Comparison of ENCODE assay signal across 13 mouse cellular contexts in genomic region chr14:115039524-115039923, GRCm38 (mm10). TPM values are rescaled to one million over a fixed set of nuclear protein-coding genes. Genes with fewer than 3 reads are reported as not detected.
DNase-seq lines count a peak whose midpoint lies in the region; ATAC-seq and TF ChIP-seq lines count a peak whose summit lies in the region.
"Had no signal": no experiment of that assay in that cellular context is flagged by ENCODE, and none has a peak within 500 bp of the region (broad histone marks: within the 10 kb centered on the region; RNA-seq: fewer than 3 reads in every experiment).

No protein-coding gene starts in this region.

- H3K4me2 ChIP-seq in hindbrain, embryonic 14.5 days (replicated peaks), result peak overlapping the region; percentile 81; the same call in 1 of the 2 replicates
- no peak overlapping the region for H3K4me2 ChIP-seq in midbrain, embryonic 11.5 days
- H3K4me2 ChIP-seq in midbrain, postnatal 0 days (ENCODE audit: low read depth, low read length, poor library complexity, severe bottlenecking), result no peak overlapping the region
- peak overlapping the region; percentile 84; the same call in 1 of the 2 replicates for H3K4me2 ChIP-seq in embryonic facial prominence, embryonic 12.5 days (replicated peaks)
- H3K4me2 ChIP-seq in liver, embryonic 14.5 days (ENCODE audit: low read depth), result peak overlapping the region; percentile 87

- no peak for DNase-seq in hindbrain, embryonic 14.5 days (ENCODE audit: low spot score)
- no peak for DNase-seq in hindbrain, embryonic 10.5 days (ENCODE audit: low spot score)
- peak; percentile 77 for DNase-seq in midbrain, embryonic 11.5 days (ENCODE audit: low spot score, missing footprints)
- no peak for DNase-seq in midbrain, postnatal 0 days (ENCODE audit: low spot score)
- DNase-seq in liver, embryonic 14.5 days (ENCODE audit: low read depth in 3 of 3, low spot score in 3 of 3), result no peak
- DNase-seq in right cerebral cortex, postnatal 4 days, result no peak
- no peak for DNase-seq in gastrocnemius, adult 8-10 months (ENCODE audit: low spot score in 2 of 2)
- DNase-seq: gastrocnemius, adult 2 months; right cerebral cortex, postnatal 14 days had no signal

- ATAC-seq in hindbrain, embryonic 14.5 days (ENCODE audit: low FRiP score), result no peak
- ATAC-seq in midbrain, embryonic 11.5 days (ENCODE audit: low FRiP score), result no peak
- no peak for ATAC-seq in midbrain, postnatal 0 days (ENCODE audit: low FRiP score)
- no peak for ATAC-seq in embryonic facial prominence, embryonic 12.5 days (ENCODE audit: insufficient number of reproducible peaks, insufficient read depth, low FRiP score, low TSS enrichment)
- no peak for ATAC-seq in liver, embryonic 14.5 days (ENCODE audit: insufficient read depth)

- H3K36me3 ChIP-seq in hindbrain, embryonic 14.5 days (replicated peaks; ENCODE audit: control insufficient read depth, insufficient read depth), result peaks cover 18% of the 10 kb centered on the region
- H3K36me3 ChIP-seq in hindbrain, embryonic 10.5 days, result peaks cover 19% of the 10 kb centered on the region
- H3K36me3 ChIP-seq in midbrain, embryonic 11.5 days (ENCODE audit: control insufficient read depth, insufficient read depth, low read length), result peaks cover 9% of the 10 kb centered on the region
- H3K36me3 ChIP-seq in midbrain, postnatal 0 days (ENCODE audit: insufficient read depth, low read length), result 0 out of 2 replicates have a peak, but pooled peaks cover 2% of the 10 kb centered on the region
- peaks cover 12% of the 10 kb centered on the region for H3K36me3 ChIP-seq in embryonic facial prominence, embryonic 12.5 days
- H3K36me3 ChIP-seq in liver, embryonic 14.5 days (replicated peaks; ENCODE audit: control insufficient read depth, insufficient read depth, low read depth), result peaks cover 18% of the 10 kb centered on the region

- H3K27me3 ChIP-seq in hindbrain, embryonic 14.5 days (ENCODE audit: control insufficient read depth, insufficient read depth, low read length), result 0 out of 2 replicates have a peak, but pooled peaks cover 17% of the 10 kb centered on the region
- H3K27me3 ChIP-seq in hindbrain, embryonic 10.5 days (ENCODE audit: insufficient read depth, poor library complexity, severe bottlenecking), result peaks cover 9% of the 10 kb centered on the region
- peaks cover 2% of the 10 kb centered on the region; the same call in 1 of the 2 replicates for H3K27me3 ChIP-seq in midbrain, embryonic 11.5 days (ENCODE audit: control insufficient read depth, insufficient read depth, low read length)
- H3K27me3 ChIP-seq in midbrain, postnatal 0 days (ENCODE audit: insufficient read depth, low read length), result no peaks in the 10 kb centered on the region
- H3K27me3 ChIP-seq in embryonic facial prominence, embryonic 12.5 days, result 0 out of 2 replicates have a peak, but pooled peaks cover 4% of the 10 kb centered on the region
- H3K27me3 ChIP-seq in liver, embryonic 14.5 days (ENCODE audit: control insufficient read depth, insufficient read depth, low read length), result no peaks in the 10 kb centered on the region; the same call in 1 of the 2 replicates

- no peaks in the 10 kb centered on the region for H3K9me3 ChIP-seq in hindbrain, embryonic 14.5 days (ENCODE audit: control insufficient read depth, low read length)
- H3K9me3 ChIP-seq in hindbrain, embryonic 10.5 days, result no peaks in the 10 kb centered on the region
- H3K9me3 ChIP-seq in midbrain, embryonic 11.5 days (ENCODE audit: control insufficient read depth, low read length), result no peaks in the 10 kb centered on the region
- H3K9me3 ChIP-seq in midbrain, postnatal 0 days (ENCODE audit: low read length), result no peaks in the 10 kb centered on the region
- no peaks in the 10 kb centered on the region for H3K9me3 ChIP-seq in embryonic facial prominence, embryonic 12.5 days
- H3K9me3 ChIP-seq in liver, embryonic 14.5 days (ENCODE audit: control insufficient read depth, low read length), result no peaks in the 10 kb centered on the region
- H3K9me3 ChIP-seq: heart, embryonic 10.5 days; hindbrain, embryonic 13.5 days had no signal

- no peak for TF ChIP-seq CTCF in midbrain, postnatal 0 days (IDR thresholded peaks at IDR 0.05)
- TF ChIP-seq CTCF in liver, embryonic 14.5 days (IDR thresholded peaks at IDR 0.05; ENCODE audit: low read depth), result no peak

- no peak overlapping the region for H3K9ac ChIP-seq in hindbrain, embryonic 14.5 days
- no peak overlapping the region for H3K9ac ChIP-seq in midbrain, embryonic 11.5 days (ENCODE audit: low read length)
- no peak overlapping the region for H3K9ac ChIP-seq in midbrain, postnatal 0 days (replicated peaks; ENCODE audit: low read length, poor library complexity, severe bottlenecking)
- H3K9ac ChIP-seq in embryonic facial prominence, embryonic 12.5 days, result no peak overlapping the region
- H3K9ac ChIP-seq in liver, embryonic 14.5 days (replicated peaks), result no peak overlapping the region

- TF ChIP-seq EP300 in liver, embryonic 14.5 days (IDR thresholded peaks at IDR 0.05; ENCODE audit: low read depth), result no peak

- 78% methylated on average over 5 of the region's 5 CpGs for WGBS in hindbrain, embryonic 14.5 days
- 80% methylated on average over 5 of the region's 5 CpGs for WGBS in hindbrain, embryonic 10.5 days
- 78% methylated on average over 5 of the region's 5 CpGs for WGBS in midbrain, embryonic 11.5 days
- WGBS in midbrain, postnatal 0 days, result 72% methylated on average over 5 of the region's 5 CpGs
- 71% methylated on average over 5 of the region's 5 CpGs for WGBS in embryonic facial prominence, embryonic 12.5 days
- WGBS in liver, embryonic 14.5 days (ENCODE audit: insufficient replicate concordance), result 59% methylated on average over 5 of the region's 5 CpGs

- H3K4me1 ChIP-seq in hindbrain, embryonic 14.5 days (replicated peaks; ENCODE audit: control insufficient read depth, insufficient read depth, low read length), result peaks cover 20% of the 10 kb centered on the region
- H3K4me1 ChIP-seq in hindbrain, embryonic 10.5 days (replicated peaks), result peaks cover 22% of the 10 kb centered on the region
- H3K4me1 ChIP-seq in midbrain, embryonic 11.5 days (ENCODE audit: control insufficient read depth, insufficient read depth, low read length), result peaks cover 20% of the 10 kb centered on the region
- 0 out of 2 replicates have a peak, but pooled peaks cover 3% of the 10 kb centered on the region for H3K4me1 ChIP-seq in midbrain, postnatal 0 days (ENCODE audit: insufficient read depth, low read length)
- peaks cover 13% of the 10 kb centered on the region for H3K4me1 ChIP-seq in embryonic facial prominence, embryonic 12.5 days
- peaks cover 2 to 8% of the 10 kb centered on the region in 2 experiments for H3K4me1 ChIP-seq in liver, embryonic 14.5 days (replicated peaks; ENCODE audit: control insufficient read depth in 2 of 2, insufficient read depth in 2 of 2, low read length in 1 of 2)

- no peak overlapping the region for H3K4me3 ChIP-seq in hindbrain, embryonic 14.5 days (replicated peaks; ENCODE audit: low read length)
- no peak overlapping the region for H3K4me3 ChIP-seq in hindbrain, embryonic 10.5 days
- H3K4me3 ChIP-seq in midbrain, embryonic 11.5 days (ENCODE audit: low read depth, low read length), result no peak overlapping the region
- no peak overlapping the region for H3K4me3 ChIP-seq in midbrain, postnatal 0 days (ENCODE audit: low read depth, low read length)
- H3K4me3 ChIP-seq in embryonic facial prominence, embryonic 12.5 days, result no peak overlapping the region
- H3K4me3 ChIP-seq in liver, embryonic 14.5 days (ENCODE audit: insufficient read depth in 1 of 2, low read depth in 2 of 2, low read length in 2 of 2), result no peak overlapping the region

- no peak overlapping the region for H3K27ac ChIP-seq in hindbrain, embryonic 14.5 days
- no peak overlapping the region for H3K27ac ChIP-seq in hindbrain, embryonic 10.5 days
- no peak overlapping the region for H3K27ac ChIP-seq in midbrain, embryonic 11.5 days (ENCODE audit: low read depth, low read length)
- no peak overlapping the region for H3K27ac ChIP-seq in midbrain, postnatal 0 days (ENCODE audit: low read depth, low read length)
- H3K27ac ChIP-seq in embryonic facial prominence, embryonic 12.5 days, result no peak overlapping the region
- H3K27ac ChIP-seq in liver, embryonic 14.5 days, result no peak overlapping the region
- H3K27ac ChIP-seq: kidney, postnatal 0 days had no signal

RNA-seq across cellular contexts. Expression of gene Gpc5, which starts 52.5 kb away (rescaled TPM):
- 11.9 and 12.3 TPM in 2 replicates for polyA plus RNA-seq in hindbrain, embryonic 14.5 days (2014; fragmentation: Nextera tagmentation; extraction: Ambion mirVana)
- 0.22 and 0.65 TPM in 2 replicates for polyA plus RNA-seq in hindbrain, embryonic 10.5 days (2016; fragmentation: Nextera tagmentation; extraction: Ambion mirVana)
- 0.75 and 0.76 TPM in 2 replicates for polyA plus RNA-seq in midbrain, embryonic 11.5 days (2014; fragmentation: Nextera tagmentation; extraction: Ambion mirVana)
- 23.0 and 23.9 TPM in 2 replicates for total RNA-seq in midbrain, postnatal 0 days (2014; rRNA removed)
- polyA plus RNA-seq in midbrain, postnatal 0 days (2015; fragmentation: Nextera tagmentation; extraction: Ambion mirVana), result 13.8 and 14.3 TPM in 2 replicates
- polyA plus RNA-seq in embryonic facial prominence, embryonic 12.5 days (2016; fragmentation: Nextera tagmentation; extraction: Ambion mirVana), result 0.98 and 1.4 TPM in 2 replicates
- polyA plus RNA-seq in liver, embryonic 14.5 days (2012; rRNA removed), result 0.02 TPM in 1 of 2 replicates, not detected in the other
- 0.05 and 0.08 TPM in 2 replicates for polyA plus RNA-seq in liver, embryonic 14.5 days (2014; fragmentation: Nextera tagmentation; extraction: Ambion mirVana)
- not detected for total RNA-seq in gastrocnemius, adult 8-10 months (2022)
- total RNA-seq: gastrocnemius, adult 2 months had no signal

Comparison
In these comparisons a context has a peak if more than half of its experiments do, and no peak if none do; other contexts are left out.
1. H3K4me2 ChIP-seq: peak in hindbrain, embryonic 14.5 days (single experiment), embryonic facial prominence, embryonic 12.5 days (single experiment) and liver, embryonic 14.5 days (single experiment); none in midbrain, embryonic 11.5 days (single experiment) and midbrain, postnatal 0 days (single experiment).